Mouse (Mus musculus): ENCODE measurements around the gene Rsph3a. TPM values are rescaled to one million over a fixed set of nuclear protein-coding genes. Genes with fewer than 3 reads are reported as not detected.

Rsph3a gene
- polyA plus RNA-seq, 3 experiments from 2014 or later, result 17.7 to 30.0 (median 23.4) TPM

Other genes starting within 250 kb of the Rsph3a start
- gene Fndc1, start 118.3 kb upstream of the Rsph3a start, polyA plus RNA-seq (2017; shearing (Covaris generic)), result not detected
- 100 to 1,000 TPM in 1 of 3 experiments, 10 to 100 TPM in 2; 81.6 to 107 (median 90.7) TPM for gene Tagap, start 19.6 kb upstream of the Rsph3a start, polyA plus RNA-seq (2017; shearing (Covaris generic))
- under 1 TPM in 1 of 3 experiments, not detected in 2; 0.26 TPM for gene Gm49673, start 202.2 kb downstream of the Rsph3a start, polyA plus RNA-seq (2017; shearing (Covaris generic))
- 10 to 100 TPM; 41.7 to 52.1 (median 51.3) TPM for gene Rnaset2a, start 202.5 kb downstream of the Rsph3a start, polyA plus RNA-seq (2017; shearing (Covaris generic))
- gene Fgfr1op, start 219.9 kb downstream of the Rsph3a start, polyA plus RNA-seq (2017; shearing (Covaris generic)), result 10 to 100 TPM; 22.8 to 31.0 (median 24.2) TPM

Data from inflammation-experienced regulatory T-cells, adult 6 months (primary cell).